Mouse (Mus musculus) urinary bladder, postnatal 14 days (tissue): ENCODE results near the gene Afap1l2.

ENCODE experiments used
- DNase-seq: peaks from one replicate; pipeline ENCODE4 v3.0.0; 2021; ENCODE audit warnings: low spot score

Gene Afap1l2

GRCm38 (mm10) chr19:57007781-57008710 is at the start of gene Afap1l2:
Afap1l2 (minus strand) TSS chr19:57008228.
- peak; percentile 75 for DNase-seq

GRCm38 (mm10) chr19:57057568-57057967 is 49.5 kb upstream of the Afap1l2 start:
- no peak for DNase-seq

- DNase-seq = peak; percentile 24
These were observed 47.4 kb upstream of the Afap1l2 start for GRCm38 (mm10) chr19:57055215-57056120.

GRCm38 (mm10) chr19:57052959-57053358 is 44.9 kb upstream of the Afap1l2 start:
- no peak for DNase-seq

GRCm38 (mm10) chr19:57052016-57052415 is 44.0 kb upstream of the Afap1l2 start:
- no peak for DNase-seq

- no peak for DNase-seq
These were observed 41.6 kb upstream of the Afap1l2 start for GRCm38 (mm10) chr19:57049592-57050090.

GRCm38 (mm10) chr19:57047671-57048320 is 39.8 kb upstream of the Afap1l2 start:
- no peak for DNase-seq

- DNase-seq = peak; percentile 32
These were observed 31.2 kb upstream of the Afap1l2 start for GRCm38 (mm10) chr19:57039258-57039657.

- no peak for DNase-seq
These were observed 28.8 kb upstream of the Afap1l2 start for GRCm38 (mm10) chr19:57036860-57037259.

GRCm38 (mm10) chr19:57031582-57031981 is 23.6 kb upstream of the Afap1l2 start:
- peak; percentile 69 for DNase-seq

- DNase-seq = no peak
These were observed 21.4 kb upstream of the Afap1l2 start for GRCm38 (mm10) chr19:57029461-57029860.

GRCm38 (mm10) chr19:57028327-57029179 is 20.5 kb upstream of the Afap1l2 start:
- peak; percentile 35 for DNase-seq

- no peak for DNase-seq
These were observed 18.5 kb upstream of the Afap1l2 start for GRCm38 (mm10) chr19:57026501-57026900.

- no peak for DNase-seq
These were observed 9.8 kb upstream of the Afap1l2 start for GRCm38 (mm10) chr19:57017785-57018179.

- no peak for DNase-seq
These were observed 9.2 kb upstream of the Afap1l2 start for GRCm38 (mm10) chr19:57016995-57017784.

GRCm38 (mm10) chr19:57014808-57015207 is 6.8 kb upstream of the Afap1l2 start:
- DNase-seq = peak; percentile 55

GRCm38 (mm10) chr19:57013271-57013677 is 5.2 kb upstream of the Afap1l2 start:
- no peak for DNase-seq

GRCm38 (mm10) chr19:57012068-57012467 is 4.0 kb upstream of the Afap1l2 start:
- DNase-seq = no peak

GRCm38 (mm10) chr19:57010064-57010463 is 2.0 kb upstream of the Afap1l2 start:
- DNase-seq = no peak

- no peak for DNase-seq
These were observed 1.6 kb upstream of the Afap1l2 start for GRCm38 (mm10) chr19:57009653-57010052.
